ENCODE assay signal across 29 mouse cellular contexts in genomic region chr11:116720319-116720865, GRCm38 (mm10). TPM values are rescaled to one million over a fixed set of nuclear protein-coding genes. Genes with fewer than 3 reads are reported as not detected.
DNase-seq lines count a peak whose midpoint lies in the region; ATAC-seq and TF ChIP-seq lines count a peak whose summit lies in the region.
"Had no signal": no experiment of that assay in that cellular context is flagged by ENCODE, and none has a peak within 500 bp of the region (broad histone marks: within the 10 kb centered on the region; RNA-seq: fewer than 3 reads in every experiment).

No protein-coding gene starts in this region.

- no peak overlapping the region for H3K27ac ChIP-seq in midbrain, embryonic 11.5 days (ENCODE audit: low read depth, low read length)
- no peak overlapping the region for H3K27ac ChIP-seq in midbrain, embryonic 16.5 days (ENCODE audit: low read length)
- H3K27ac ChIP-seq in ES-Bruce4 (ENCODE audit: insufficient read depth, low read length) = no peak overlapping the region
- H3K27ac ChIP-seq: embryonic facial prominence, embryonic 13.5 days; embryonic facial prominence, embryonic 15.5 days; forebrain, embryonic 13.5 days; forebrain, embryonic 15.5 days had no signal

- no peak for TF ChIP-seq POLR2A in ES-Bruce4 (IDR thresholded peaks at IDR 0.05; ENCODE audit: insufficient read depth, low read length)

- no peak overlapping the region for H3K4me2 ChIP-seq in midbrain, embryonic 11.5 days
- H3K4me2 ChIP-seq in midbrain, embryonic 16.5 days (ENCODE audit: low read length) = no peak overlapping the region
- H3K4me2 ChIP-seq: embryonic facial prominence, embryonic 13.5 days; embryonic facial prominence, embryonic 15.5 days; forebrain, embryonic 13.5 days; forebrain, embryonic 15.5 days had no signal

- H3K9ac ChIP-seq in midbrain, embryonic 11.5 days (ENCODE audit: low read length) = no peak overlapping the region
- no peak overlapping the region for H3K9ac ChIP-seq in midbrain, embryonic 16.5 days (ENCODE audit: low read depth, low read length)
- H3K9ac ChIP-seq in ES-Bruce4 (ENCODE audit: low read depth, poor library complexity, severe bottlenecking) = peak overlapping the region; percentile 51
- H3K9ac ChIP-seq: embryonic facial prominence, embryonic 13.5 days; embryonic facial prominence, embryonic 15.5 days; forebrain, embryonic 13.5 days; forebrain, embryonic 15.5 days; forebrain, postnatal 0 days had no signal

- DNase-seq in midbrain, embryonic 11.5 days (ENCODE audit: low spot score, missing footprints) = peak; percentile 72
- peak; percentile 54 for DNase-seq in ES-CJ7 (ENCODE audit: low read depth, low spot score)
- DNase-seq in R1 (ENCODE audit: low read depth, low spot score) = peak; percentile 90
- no peak for DNase-seq in layer of hippocampus, adult 11-12 months (ENCODE audit: low spot score)
- DNase-seq: adrenal gland, adult 8-10 months; adrenal gland, postnatal 14 days; adrenal gland, postnatal 36 days; cerebellum, adult 11-12 months; cerebellum, adult 2 months; cerebellum, adult 9-10 months; cerebellum, postnatal 10 days; cerebellum, postnatal 36 days; embryo, embryonic 11 days; forebrain, postnatal 0 days had no signal

- H3K36me3 ChIP-seq in midbrain, embryonic 11.5 days (ENCODE audit: control insufficient read depth, insufficient read depth, low read length) = no peaks in the 10 kb centered on the region
- H3K36me3 ChIP-seq in midbrain, embryonic 16.5 days (ENCODE audit: control insufficient read depth, insufficient read depth, low read length) = no peaks in the 10 kb centered on the region
- H3K36me3 ChIP-seq in ES-Bruce4 (ENCODE audit: control insufficient read depth, insufficient read depth, low read length, poor library complexity, severe bottlenecking) = no peaks in the 10 kb centered on the region
- H3K36me3 ChIP-seq: embryonic facial prominence, embryonic 13.5 days; embryonic facial prominence, embryonic 15.5 days; forebrain, embryonic 15.5 days; G1E had no signal

- no peak for ATAC-seq in midbrain, embryonic 11.5 days (ENCODE audit: low FRiP score)
- ATAC-seq in midbrain, embryonic 16.5 days = no peak
- ATAC-seq in erythroblast, adult 5-6 weeks (replicated peaks; ENCODE audit: low FRiP score, poor library complexity, severe bottlenecking) = no peak
- ATAC-seq in inflammation-experienced regulatory T-cells, adult 6 months = no peak
- ATAC-seq: activated CD4-positive, CD25-positive, alpha-beta regulatory T cell, adult 4 months; forebrain, embryonic 13.5 days; forebrain, embryonic 15.5 days; forebrain, postnatal 0 days; Patski had no signal

- no peak for TF ChIP-seq EP300 in ES-Bruce4 (IDR thresholded peaks at IDR 0.05; ENCODE audit: insufficient read depth, low read depth, low read length)

- H3K9me3 ChIP-seq in midbrain, embryonic 11.5 days (ENCODE audit: control insufficient read depth, low read length) = no peaks in the 10 kb centered on the region
- no peaks in the 10 kb centered on the region for H3K9me3 ChIP-seq in midbrain, embryonic 16.5 days (replicated peaks; ENCODE audit: control insufficient read depth, low read length, poor library complexity, severe bottlenecking)
- peaks cover 15% of the 10 kb centered on the region for H3K9me3 ChIP-seq in ES-Bruce4 (replicated peaks; ENCODE audit: control insufficient read depth, insufficient read depth, low read length, poor library complexity, severe bottlenecking)
- H3K9me3 ChIP-seq: forebrain, embryonic 15.5 days had no signal

- 88% methylated on average over 15 of the region's 15 CpGs for WGBS in midbrain, embryonic 11.5 days
- WGBS in midbrain, embryonic 16.5 days = 91% methylated on average over 15 of the region's 15 CpGs

- no peak for TF ChIP-seq CTCF in ES-Bruce4 (IDR thresholded peaks at IDR 0.05; ENCODE audit: low read depth, low read length)

- no peaks in the 10 kb centered on the region for H3K4me1 ChIP-seq in midbrain, embryonic 11.5 days (ENCODE audit: control insufficient read depth, insufficient read depth, low read length)
- H3K4me1 ChIP-seq in midbrain, embryonic 16.5 days (ENCODE audit: control insufficient read depth, insufficient read depth, low read length) = no peaks in the 10 kb centered on the region
- H3K4me1 ChIP-seq in ES-Bruce4 (ENCODE audit: control insufficient read depth, insufficient read depth, low read length) = peaks cover 9% of the 10 kb centered on the region

- no peaks in the 10 kb centered on the region for H3K27me3 ChIP-seq in midbrain, embryonic 11.5 days (ENCODE audit: control insufficient read depth, insufficient read depth, low read length)
- no peaks in the 10 kb centered on the region for H3K27me3 ChIP-seq in midbrain, embryonic 16.5 days (ENCODE audit: control insufficient read depth, insufficient read depth, low read depth, low read length)
- H3K27me3 ChIP-seq in ES-Bruce4 (ENCODE audit: control insufficient read depth, insufficient read depth, low read length, poor library complexity, severe bottlenecking) = no peaks in the 10 kb centered on the region
- H3K27me3 ChIP-seq: embryonic facial prominence, embryonic 13.5 days; embryonic facial prominence, embryonic 15.5 days; forebrain, embryonic 13.5 days; forebrain, embryonic 15.5 days; Patski had no signal

- H3K4me3 ChIP-seq in midbrain, embryonic 11.5 days (ENCODE audit: low read depth, low read length) = no peak overlapping the region
- no peak overlapping the region for H3K4me3 ChIP-seq in midbrain, embryonic 16.5 days (ENCODE audit: low read depth, low read length)
- H3K4me3 ChIP-seq in ES-Bruce4 (ENCODE audit: low read depth, low read length) = peak overlapping the region; percentile 60
- H3K4me3 ChIP-seq: embryonic facial prominence, embryonic 13.5 days; embryonic facial prominence, embryonic 15.5 days; forebrain, embryonic 13.5 days; forebrain, embryonic 15.5 days had no signal

RNA-seq across cellular contexts. Expression of gene St6galnac1, which starts 54.9 kb away (rescaled TPM):
- not detected in 2 replicates for polyA plus RNA-seq in midbrain, embryonic 11.5 days (2014; fragmentation: Nextera tagmentation; extraction: Ambion mirVana)
- polyA plus RNA-seq in midbrain, embryonic 16.5 days (2015; fragmentation: Nextera tagmentation; extraction: Ambion mirVana) = 0.09 TPM in 1 of 2 replicates, not detected in the other
- not detected in 2 replicates for polyA plus RNA-seq in ES-Bruce4 (2011; ENCODE audit: insufficient read depth, insufficient read length, low read depth, missing spikeins)
- not detected in 2 replicates for total RNA-seq in erythroblast, adult 5-6 weeks (2015; ENCODE audit: low replicate concordance)
- not detected in 2 replicates for total RNA-seq in erythroblast, adult 5-6 weeks (2017; ENCODE audit: low replicate concordance)
- 10 to 100 TPM in 2 of 3 experiments, 1 to 10 TPM in 1; 9.0 to 17.1 (median 13.5) TPM for polyA plus RNA-seq in inflammation-experienced regulatory T-cells, adult 6 months (2017; shearing (Covaris generic))
- total RNA-seq: adrenal gland, postnatal 14 days; common myeloid progenitor, adult 5-6 weeks; forebrain, postnatal 0 days had no signal
- polyA plus RNA-seq: C2C12; cerebellum, adult 2 months; embryonic facial prominence, embryonic 11.5 days; embryonic facial prominence, embryonic 13.5 days; embryonic facial prominence, embryonic 15.5 days; forebrain, embryonic 11.5 days; forebrain, embryonic 13.5 days; forebrain, embryonic 15.5 days; forebrain, postnatal 0 days; G1E; Patski had no signal
